Mouse (Mus musculus) spleen, postnatal 4 days (tissue): ENCODE data around the gene 3110082I17Rik.
A peak's percentile ranks its signal among the peaks of the same experiment; 100 is the strongest.
"Not testable (repeated sequence)": the region's sequence is repeated elsewhere in the genome, so short reads cannot be mapped to it uniquely, and the experiment has no call there.

Experiments used
- DNase-seq, 2 experiments: peaks; one replicate each; pipeline ENCODE4 v3.0.0; 2022; ENCODE audit warnings: low spot score in 2 of 2

3110082I17Rik gene

GRCm38 (mm10) chr5:139353496-139353895, 106.8 kb downstream of the 3110082I17Rik start:
- DNase-seq: peak; percentile 58 to 88

- DNase-seq: no peak
Measured at GRCm38 (mm10) chr5:139352317-139352716, 108.0 kb downstream of the 3110082I17Rik start, which contains the start of gene Cyp2w1. Gene Cyp2w1, plus strand, starts transcription at chr5:139352617.

DNA sequence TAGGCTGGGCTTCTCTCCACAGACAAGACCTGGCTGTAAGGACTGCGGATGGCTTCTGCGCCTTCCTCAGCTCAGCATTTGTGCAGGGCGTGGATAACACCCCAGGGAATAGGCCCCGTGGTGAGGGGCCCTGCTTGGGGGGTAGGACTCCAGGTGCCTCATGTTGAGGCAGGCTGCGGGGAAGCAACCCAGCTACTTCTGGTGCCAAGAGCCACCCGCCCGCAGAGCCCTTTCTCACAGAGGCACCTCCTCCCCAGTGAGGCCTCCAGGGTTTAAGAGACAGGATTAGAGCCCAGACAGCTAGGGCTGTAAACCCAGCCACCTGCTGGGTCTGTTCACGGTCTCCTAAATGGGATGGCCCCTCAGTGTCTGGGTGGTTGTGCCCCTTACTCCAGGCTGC, 108.7 kb downstream of the 3110082I17Rik start:
- DNase-seq: no peak

DNA sequence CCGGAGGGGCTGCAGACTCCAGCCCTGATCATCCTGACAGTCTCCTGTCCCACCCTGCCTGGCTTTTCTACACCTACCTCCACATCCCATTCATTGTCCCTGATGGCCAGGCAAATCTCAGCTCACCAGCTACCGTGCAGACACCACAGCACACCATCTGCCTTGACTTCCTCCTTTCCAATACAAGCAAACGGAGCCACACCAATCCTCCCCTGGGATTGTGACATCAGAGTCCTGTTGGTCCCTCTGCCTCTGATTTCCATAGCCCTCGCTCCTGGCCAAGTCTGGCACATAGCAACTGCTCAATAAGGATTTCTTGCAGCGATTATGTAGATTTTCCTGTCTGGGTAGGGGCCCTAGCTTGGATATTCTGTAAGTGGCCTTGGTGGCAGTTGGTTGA, 109.2 kb downstream of the 3110082I17Rik start, which contains the start of gene Cox19:
Cox19 (minus strand) TSS at position 285 of the 400 bp plus-strand sequence.
- no peak for DNase-seq

- DNase-seq: no peak
Measured at GRCm38 (mm10) chr5:139349713-139350112, 110.6 kb downstream of the 3110082I17Rik start.

DNA sequence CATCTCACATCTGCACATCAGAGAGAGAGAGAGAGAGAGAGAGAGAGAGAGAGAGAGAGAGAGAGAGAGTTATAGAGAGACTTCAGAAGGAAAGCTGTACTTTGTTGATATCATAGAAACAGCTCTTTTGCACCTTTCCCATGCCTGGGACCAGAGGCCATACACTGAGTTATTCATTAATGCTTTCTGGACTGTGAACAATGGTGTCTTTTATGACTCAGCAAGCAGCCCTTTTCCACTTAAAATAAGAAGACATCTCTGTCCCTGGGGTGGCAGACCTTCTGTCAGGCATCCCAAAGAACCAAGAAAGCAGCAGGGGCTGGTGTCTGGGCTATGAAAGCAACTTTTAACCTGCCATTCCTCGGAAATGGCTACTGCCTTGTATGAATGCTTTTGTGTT, 113.1 kb downstream of the 3110082I17Rik start:
- DNase-seq: no peak

- DNase-seq: no peak
Measured at GRCm38 (mm10) chr5:139345364-139345714, 115.0 kb downstream of the 3110082I17Rik start.

- peak; percentile 99 for DNase-seq
Measured at GRCm38 (mm10) chr5:139344687-139345363, 115.5 kb downstream of the 3110082I17Rik start.

DNA sequence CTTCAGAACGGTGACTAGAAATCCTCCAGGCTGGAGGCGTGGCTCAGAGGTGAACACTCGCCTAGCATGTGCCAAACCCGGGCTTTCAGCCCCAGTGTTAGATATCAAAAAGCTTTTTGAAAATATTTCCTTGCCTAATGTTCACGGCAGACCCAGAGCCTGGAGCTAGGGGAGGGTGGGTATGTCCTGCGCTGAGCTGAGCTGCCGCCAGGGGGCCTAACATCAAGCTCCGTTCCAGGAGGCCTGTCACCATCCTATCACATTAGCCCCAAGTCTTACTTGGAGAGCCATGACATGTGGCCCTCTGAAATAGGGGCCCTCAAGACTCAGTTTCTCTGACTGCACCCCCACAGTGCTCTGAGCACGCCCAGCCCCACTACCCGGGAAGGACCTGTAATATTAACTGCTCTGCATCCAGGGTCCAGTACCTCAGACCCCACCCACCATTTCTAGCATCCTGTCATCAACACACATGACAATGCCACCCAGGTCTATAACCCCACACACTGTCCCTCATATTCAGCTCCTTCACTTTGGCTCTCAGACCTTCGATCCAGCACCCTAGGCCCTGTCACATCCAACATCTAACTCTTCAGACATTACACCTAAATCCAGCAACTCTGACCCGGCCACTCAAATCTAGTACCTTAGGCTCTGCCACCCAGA, 116.2 kb downstream of the 3110082I17Rik start:
- DNase-seq: peak; percentile 84 to 94

GRCm38 (mm10) chr5:139338891-139339290, 121.4 kb downstream of the 3110082I17Rik start:
- DNase-seq: no peak

DNA sequence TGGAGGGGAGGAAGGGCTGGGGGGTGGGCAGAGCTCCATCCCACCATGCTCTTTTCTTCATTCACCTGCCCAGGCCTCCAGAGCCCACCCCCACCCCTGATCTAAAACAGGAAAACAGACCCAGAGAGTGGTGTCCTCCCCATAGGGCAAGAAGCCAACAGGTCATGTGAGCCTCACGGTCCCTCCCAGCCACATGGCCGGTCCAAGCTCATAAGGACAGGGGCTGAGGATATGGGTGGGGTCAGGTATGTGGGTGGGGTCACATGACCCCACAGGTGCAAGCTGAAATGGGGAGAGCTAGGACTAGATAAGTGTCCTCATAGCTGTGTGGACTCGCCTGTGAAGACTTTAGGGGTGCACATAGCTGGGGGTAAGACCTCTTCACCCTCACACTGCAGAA, 121.9 kb downstream of the 3110082I17Rik start:
- DNase-seq: no peak

DNA sequence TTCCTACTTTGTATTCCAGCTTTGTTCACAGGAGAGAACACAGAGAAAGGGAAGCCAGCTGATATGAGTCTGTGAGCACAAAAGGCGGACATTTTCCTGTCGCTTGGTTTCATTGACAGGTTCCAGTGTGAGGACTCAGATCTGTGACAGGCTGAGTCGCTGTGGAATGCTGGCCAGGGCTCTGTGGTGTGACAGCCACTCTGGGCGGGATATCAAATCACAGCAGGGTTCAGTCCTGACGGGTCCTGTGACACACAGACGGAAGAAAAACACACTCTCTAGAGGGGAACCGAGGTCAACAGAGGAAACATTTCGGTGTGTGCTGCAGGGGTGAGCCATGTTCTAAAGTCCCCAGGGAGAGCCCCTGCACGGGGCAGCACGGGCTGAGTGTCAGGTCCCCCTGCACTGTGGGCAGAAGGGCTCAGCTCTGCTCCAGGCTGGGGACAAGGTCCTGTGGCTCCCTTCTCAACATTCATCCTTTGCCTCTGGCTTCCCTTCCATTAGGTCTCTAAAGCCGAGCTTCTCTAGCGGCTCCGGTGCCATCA, 122.4 kb downstream of the 3110082I17Rik start:
- no peak for DNase-seq

DNA sequence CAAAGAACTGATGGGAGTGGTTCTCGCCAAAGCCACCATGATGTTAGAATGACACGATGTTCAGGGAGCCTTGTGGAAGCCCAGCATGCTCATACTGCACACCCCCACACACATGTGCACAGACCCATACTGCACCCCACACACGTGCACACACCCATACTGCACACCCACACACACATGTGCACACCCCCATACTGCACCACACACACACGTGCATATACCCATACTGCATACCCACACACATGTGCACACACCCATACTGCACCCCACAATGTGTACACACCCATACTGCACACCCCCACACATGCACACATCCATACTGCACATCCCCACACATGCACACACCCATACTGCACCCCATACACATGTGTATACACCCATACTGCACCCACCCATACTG, 124.7 kb downstream of the 3110082I17Rik start:
- no peak for DNase-seq

DNA sequence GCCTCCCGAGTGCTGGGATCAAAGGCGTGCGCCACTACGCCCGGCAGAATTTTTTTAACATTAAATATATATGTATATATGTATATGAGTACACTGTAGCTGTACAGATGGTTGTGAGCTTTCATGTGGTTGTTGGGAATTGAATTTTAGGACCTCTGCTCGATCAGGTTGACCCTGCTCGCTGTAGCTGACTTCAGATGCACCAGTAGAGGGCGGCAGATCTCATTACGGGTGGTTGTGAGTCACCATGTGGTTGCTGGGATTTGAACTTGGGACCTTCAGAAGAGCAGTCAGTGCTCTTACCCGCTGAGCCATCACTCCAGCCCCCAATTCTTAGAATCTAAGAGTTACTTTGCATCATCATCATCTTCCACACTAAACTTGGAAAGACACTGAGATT, 125.9 kb downstream of the 3110082I17Rik start:
- DNase-seq: not testable (repeated sequence)

DNA sequence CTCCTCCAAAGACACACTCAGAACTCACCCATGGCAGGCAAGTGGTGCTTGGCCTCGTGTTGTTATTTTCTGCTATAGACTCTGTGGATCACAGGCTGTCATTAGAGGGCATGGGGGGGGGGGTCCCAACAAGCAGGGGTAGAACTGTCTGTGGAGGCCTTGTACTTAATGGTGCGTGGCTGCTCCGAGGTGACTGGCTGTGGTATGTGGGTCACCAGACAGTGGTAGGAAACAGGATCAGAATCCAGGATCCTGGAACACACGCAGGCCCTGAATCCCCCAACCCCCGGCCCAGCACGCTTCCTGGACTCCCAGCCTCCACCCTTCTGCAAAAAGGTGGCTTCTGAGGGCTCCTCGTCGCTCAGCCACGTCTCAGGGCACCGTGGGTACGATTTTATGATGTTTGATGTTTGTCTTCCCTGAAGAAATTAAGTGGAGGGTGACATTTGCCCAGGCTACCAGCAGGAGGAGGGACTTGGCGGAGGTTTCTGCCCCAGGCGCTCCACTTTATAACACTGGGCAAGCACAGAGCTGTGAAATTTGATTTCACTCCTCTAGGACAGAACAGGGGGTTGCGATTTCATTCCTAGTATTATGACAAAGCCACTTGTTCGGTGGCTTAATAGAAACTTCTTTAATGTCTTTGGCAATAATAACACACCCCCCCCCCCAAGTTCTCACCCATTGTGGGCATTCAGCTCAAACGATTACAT, 126.9 kb downstream of the 3110082I17Rik start:
- DNase-seq: no peak

DNA sequence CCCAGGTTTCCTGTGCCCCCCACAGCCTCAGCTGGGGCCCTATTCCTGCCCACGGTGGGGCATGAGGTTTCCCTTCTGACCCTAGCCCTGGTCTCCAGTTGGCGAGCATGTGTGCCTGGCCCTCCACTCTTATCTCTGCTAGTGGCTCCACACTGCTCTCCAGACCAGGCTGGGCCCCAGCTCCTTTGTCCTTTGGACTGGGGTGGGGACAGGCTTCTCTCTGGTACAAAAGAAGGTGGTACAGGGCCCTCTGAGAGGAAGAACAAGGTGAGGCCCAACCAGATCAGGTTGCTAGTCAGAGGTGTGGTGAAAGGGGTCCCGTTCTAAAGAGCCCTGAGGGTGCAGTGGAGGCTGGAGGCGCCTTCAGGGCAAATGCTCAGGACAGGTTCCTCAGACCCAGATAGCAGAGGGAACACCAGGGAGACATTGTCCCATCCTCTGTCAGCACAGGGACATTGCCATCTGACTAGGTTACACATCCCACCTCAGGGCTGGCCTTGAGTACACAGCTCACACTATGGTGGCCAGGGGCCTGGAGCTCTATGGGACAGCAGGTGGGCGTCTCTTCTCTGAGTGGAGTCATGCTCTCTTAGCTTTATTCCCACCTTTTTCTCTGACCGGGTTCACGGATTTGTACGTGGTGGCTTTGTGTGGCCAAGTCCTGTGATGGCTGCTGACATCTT, 127.6 kb downstream of the 3110082I17Rik start:
- no peak for DNase-seq

GRCm38 (mm10) chr5:139331742-139332141, 128.6 kb downstream of the 3110082I17Rik start:
- DNase-seq: peak; percentile 79 to 94

- DNase-seq: no peak
Measured at GRCm38 (mm10) chr5:139330766-139331165, 129.6 kb downstream of the 3110082I17Rik start.

GRCm38 (mm10) chr5:139327634-139328020, 132.7 kb downstream of the 3110082I17Rik start:
- no peak for DNase-seq

GRCm38 (mm10) chr5:139326986-139327633, 133.2 kb downstream of the 3110082I17Rik start:
- no peak for DNase-seq

DNA sequence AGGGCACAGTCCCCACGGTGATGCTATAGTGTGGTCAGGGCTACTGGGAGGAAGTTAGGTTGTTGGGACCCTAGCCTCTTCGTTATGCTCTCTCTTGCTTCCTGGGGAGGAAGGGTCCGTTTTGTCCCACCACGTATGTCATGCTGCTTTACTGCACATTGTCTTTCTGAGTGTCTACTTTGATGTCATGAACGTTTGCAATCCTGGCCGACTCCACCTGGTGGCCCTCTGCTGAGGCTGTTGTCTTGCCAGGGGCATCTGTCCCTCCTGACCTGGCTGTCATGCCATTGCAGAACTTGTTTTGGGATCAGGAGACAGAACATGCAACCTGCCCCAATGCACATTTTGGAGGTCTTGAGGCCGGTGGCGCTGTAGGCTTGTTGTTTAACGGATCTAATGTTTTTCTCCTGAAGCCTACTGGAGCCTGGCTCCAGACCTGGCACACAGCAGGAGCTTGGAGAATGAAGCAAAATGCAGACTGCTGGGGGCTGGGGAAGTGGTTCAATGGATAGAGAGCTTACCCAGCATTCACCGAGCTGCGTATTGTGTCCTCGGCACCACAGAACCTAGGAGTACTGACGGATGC, 134.1 kb downstream of the 3110082I17Rik start:
- no peak for DNase-seq
